Mouse (Mus musculus) hindbrain, embryonic 15.5 days (tissue): ENCODE measurements around the gene Il17rd. TPM values are rescaled to one million over a fixed set of nuclear protein-coding genes. Genes with fewer than 3 reads are reported as not detected.

ENCODE experiments used
- ATAC-seq: fragments of 200-750 bp; cut with Nextera tagmentation; 2 replicates; pipeline ENCODE4 v1.8.0; 2017; ENCODE audit warnings: low read depth, moderate number of reproducible peaks, moderate TSS enrichment; ENCODE audit not compliant: low FRiP score
- H3K27ac ChIP-seq: fragments of 300-500 bp; sonication (generic); replicated peaks from 2 replicates; pipeline ENCODE4 v1.5.1; 2015; ENCODE audit warnings: mild to moderate bottlenecking, inconsistent platforms
- H3K27me3 ChIP-seq: fragments of 300-500 bp; sonication (generic); 2 replicates; pipeline ENCODE4 v1.6.1; 2015; ENCODE audit warnings: control low read depth, inconsistent platforms
- H3K36me3 ChIP-seq: fragments of 300-500 bp; sonication (generic); 2 replicates; pipeline ENCODE4 v1.6.1; 2015; ENCODE audit warnings: control low read depth, inconsistent platforms
- H3K4me1 ChIP-seq: fragments of 300-500 bp; sonication (generic); replicated peaks from 2 replicates; pipeline ENCODE4 v1.6.1; 2015; ENCODE audit warnings: control low read depth, inconsistent platforms
- H3K4me2 ChIP-seq: fragments of 300-500 bp; sonication (generic); 2 replicates; pipeline ENCODE4 v1.6.1; 2015; ENCODE audit warnings: moderate library complexity, mild to moderate bottlenecking, inconsistent platforms
- H3K4me3 ChIP-seq: fragments of 300-500 bp; sonication (generic); 2 replicates; pipeline ENCODE4 v1.5.1; 2015; ENCODE audit warnings: mild to moderate bottlenecking, inconsistent platforms
- H3K9ac ChIP-seq: fragments of 300-500 bp; sonication (generic); 2 replicates; pipeline ENCODE4 v1.6.1; 2015; ENCODE audit warnings: inconsistent platforms
- H3K9me3 ChIP-seq: fragments of 300-500 bp; sonication (generic); 2 replicates; pipeline ENCODE4 v1.6.1; 2016; ENCODE audit warnings: control low read depth, inconsistent platforms
- WGBS: fragments of 180-500 bp; shearing (Covaris S2); methylation state at CpG from one replicate; pipeline ENCODE4 v1.1.7; 2015; 5-methylcytosine and 5-hydroxymethylcytosine counted together
- polyA plus RNA-seq: library from polyadenylated mRNA; unstranded; fragments of >200 nt; fragmentation: Nextera tagmentation; extraction: Ambion mirVana; gene quantifications from 2 replicates; pipeline ENCODE4 v1.2.1, GENCODE M21; 2015

Gene Il17rd
- polyA plus RNA-seq, 1 experiment from 2014 or later: 2.7 TPM

- H3K4me2 ChIP-seq: no peak overlapping the region
- H3K9me3 ChIP-seq: no peaks in the 10 kb centered on the region
- no peak overlapping the region for H3K9ac ChIP-seq
- H3K4me1 ChIP-seq: no peaks in the 10 kb centered on the region
- 82% methylated on average over 1 of the region's 1 CpGs for WGBS
- H3K4me3 ChIP-seq: no peak overlapping the region
- no peak overlapping the region for H3K27ac ChIP-seq
- no peak for ATAC-seq
- H3K36me3 ChIP-seq: no peaks in the 10 kb centered on the region
- H3K27me3 ChIP-seq: no peaks in the 10 kb centered on the region
Observed at GRCm38 (mm10) chr14:27130676-27131075, 91.9 kb downstream of the Il17rd start.

- no peaks in the 10 kb centered on the region for H3K36me3 ChIP-seq
- 88% methylated on average over 1 of the region's 1 CpGs for WGBS
- H3K9ac ChIP-seq: no peak overlapping the region
- no peaks in the 10 kb centered on the region for H3K4me1 ChIP-seq
- no peak overlapping the region for H3K4me3 ChIP-seq
- H3K27ac ChIP-seq: no peak overlapping the region
- no peak overlapping the region for H3K4me2 ChIP-seq
- no peaks in the 10 kb centered on the region for H3K9me3 ChIP-seq
- no peaks in the 10 kb centered on the region for H3K27me3 ChIP-seq
- no peak for ATAC-seq
Observed at GRCm38 (mm10) chr14:27131521-27131920, 92.8 kb downstream of the Il17rd start.

- 83% methylated on average over 9 of the region's 9 CpGs for WGBS
Observed at GRCm38 (mm10) chr14:27138891-27139290, 100.2 kb downstream of the Il17rd start.

GRCm38 (mm10) chr14:27139968-27140367 lies 101.2 kb downstream of the Il17rd start:
- no peaks in the 10 kb centered on the region for H3K27me3 ChIP-seq
- no peaks in the 10 kb centered on the region for H3K4me1 ChIP-seq
- H3K36me3 ChIP-seq: no peaks in the 10 kb centered on the region
- WGBS: 93% methylated on average over 3 of the region's 3 CpGs
- no peak overlapping the region for H3K4me3 ChIP-seq
- no peak overlapping the region for H3K9ac ChIP-seq
- H3K27ac ChIP-seq: no peak overlapping the region
- no peak overlapping the region for H3K4me2 ChIP-seq
- ATAC-seq: no peak
- H3K9me3 ChIP-seq: no peaks in the 10 kb centered on the region

More at GRCm38 (mm10) chr14:27138891-27139290, 100.2 kb downstream of the Il17rd start:
- H3K36me3 ChIP-seq: no peaks in the 10 kb centered on the region
- 0 out of 2 replicates have a peak, but pooled peaks have one; percentile 30 for ATAC-seq
- no peaks in the 10 kb centered on the region for H3K9me3 ChIP-seq
- no peak overlapping the region for H3K27ac ChIP-seq
- no peaks in the 10 kb centered on the region for H3K27me3 ChIP-seq
- H3K9ac ChIP-seq: no peak overlapping the region
- no peaks in the 10 kb centered on the region for H3K4me1 ChIP-seq
- H3K4me2 ChIP-seq: no peak overlapping the region
- H3K4me3 ChIP-seq: no peak overlapping the region

GRCm38 (mm10) chr14:27141486-27141885 lies 102.7 kb downstream of the Il17rd start:
- Histone ChIP-seq H3K4me1 (no peaks in the 10 kb centered on the region), H3K27me3 (no peaks in the 10 kb centered on the region), H3K27ac (no peak overlapping the region), H3K36me3 (no peaks in the 10 kb centered on the region), H3K4me2 (no peak overlapping the region), H3K9ac (no peak overlapping the region), H3K9me3 (no peaks in the 10 kb centered on the region), H3K4me3 (no peak overlapping the region)
- ATAC-seq: no peak
- 22% methylated on average over 3 of the region's 3 CpGs for WGBS

GRCm38 (mm10) chr14:27142680-27143079 lies 103.9 kb downstream of the Il17rd start:
- Histone ChIP-seq H3K27me3 (no peaks in the 10 kb centered on the region), H3K4me2 (no peak overlapping the region), H3K36me3 (no peaks in the 10 kb centered on the region), H3K9me3 (no peaks in the 10 kb centered on the region), H3K27ac (no peak overlapping the region), H3K4me3 (no peak overlapping the region), H3K4me1 (no peaks in the 10 kb centered on the region), H3K9ac (no peak overlapping the region)
- ATAC-seq: no peak
- WGBS: 89% methylated on average over 5 of the region's 5 CpGs

GRCm38 (mm10) chr14:27145171-27146045 lies 106.7 kb downstream of the Il17rd start:
- Histone ChIP-seq H3K4me3 (no peak overlapping the region), H3K9me3 (no peaks in the 10 kb centered on the region), H3K36me3 (no peaks in the 10 kb centered on the region), H3K9ac (no peak overlapping the region), H3K27me3 (no peaks in the 10 kb centered on the region), H3K27ac (no peak overlapping the region), H3K4me1 (no peaks in the 10 kb centered on the region), H3K4me2 (no peak overlapping the region)
- WGBS: 66% methylated on average over 8 of the region's 8 CpGs
- no peak for ATAC-seq

GRCm38 (mm10) chr14:27147726-27148125 lies 109.0 kb downstream of the Il17rd start:
- no peak overlapping the region for H3K4me3 ChIP-seq
- no peak overlapping the region for H3K9ac ChIP-seq
- no peaks in the 10 kb centered on the region for H3K9me3 ChIP-seq
- 94% methylated on average over 7 of the region's 7 CpGs for WGBS
- no peak for ATAC-seq
- H3K27ac ChIP-seq: no peak overlapping the region
- no peaks in the 10 kb centered on the region for H3K4me1 ChIP-seq
- H3K4me2 ChIP-seq: no peak overlapping the region
- no peaks in the 10 kb centered on the region for H3K27me3 ChIP-seq
- H3K36me3 ChIP-seq: no peaks in the 10 kb centered on the region

GRCm38 (mm10) chr14:27149401-27149800 lies 110.7 kb downstream of the Il17rd start:
- no peaks in the 10 kb centered on the region for H3K9me3 ChIP-seq
- ATAC-seq: no peak
- H3K4me2 ChIP-seq: no peak overlapping the region
- H3K9ac ChIP-seq: no peak overlapping the region
- H3K27ac ChIP-seq: no peak overlapping the region
- no peaks in the 10 kb centered on the region for H3K36me3 ChIP-seq
- H3K4me3 ChIP-seq: no peak overlapping the region
- H3K4me1 ChIP-seq: no peaks in the 10 kb centered on the region
- no peaks in the 10 kb centered on the region for H3K27me3 ChIP-seq
- WGBS: 90% methylated on average over 5 of the region's 5 CpGs

- Histone ChIP-seq H3K4me3 (no peak overlapping the region), H3K27ac (no peak overlapping the region), H3K36me3 (no peaks in the 10 kb centered on the region), H3K4me2 (no peak overlapping the region), H3K9ac (no peak overlapping the region), H3K4me1 (no peaks in the 10 kb centered on the region), H3K27me3 (no peaks in the 10 kb centered on the region), H3K9me3 (no peaks in the 10 kb centered on the region)
- no peak for ATAC-seq
- WGBS: 75% methylated on average over 6 of the region's 6 CpGs
Observed at GRCm38 (mm10) chr14:27150011-27150640, 111.4 kb downstream of the Il17rd start.

GRCm38 (mm10) chr14:27151432-27151831 lies 112.7 kb downstream of the Il17rd start:
- no peak for ATAC-seq
- no peaks in the 10 kb centered on the region for H3K9me3 ChIP-seq
- no peaks in the 10 kb centered on the region for H3K4me1 ChIP-seq
- H3K36me3 ChIP-seq: no peaks in the 10 kb centered on the region
- 57% methylated on average over 8 of the region's 8 CpGs for WGBS
- no peak overlapping the region for H3K9ac ChIP-seq
- H3K27me3 ChIP-seq: no peaks in the 10 kb centered on the region
- H3K27ac ChIP-seq: no peak overlapping the region
- H3K4me2 ChIP-seq: no peak overlapping the region
- H3K4me3 ChIP-seq: no peak overlapping the region

GRCm38 (mm10) chr14:27155088-27155487 lies 116.3 kb downstream of the Il17rd start:
- Histone ChIP-seq H3K4me3 (no peak overlapping the region), H3K9ac (no peak overlapping the region), H3K27ac (no peak overlapping the region), H3K4me1 (no peaks in the 10 kb centered on the region), H3K27me3 (no peaks in the 10 kb centered on the region), H3K9me3 (no peaks in the 10 kb centered on the region), H3K4me2 (no peak overlapping the region), H3K36me3 (no peaks in the 10 kb centered on the region)
- 77% methylated on average over 6 of the region's 6 CpGs for WGBS
- ATAC-seq: no peak
